Mouse (Mus musculus): ENCODE measurements around the gene Zp1. TPM values are rescaled to one million over a fixed set of nuclear protein-coding genes. Genes with fewer than 3 reads are reported as not detected.

Gene Zp1
- polyA plus RNA-seq, 1 experiment: not detected

DNA sequence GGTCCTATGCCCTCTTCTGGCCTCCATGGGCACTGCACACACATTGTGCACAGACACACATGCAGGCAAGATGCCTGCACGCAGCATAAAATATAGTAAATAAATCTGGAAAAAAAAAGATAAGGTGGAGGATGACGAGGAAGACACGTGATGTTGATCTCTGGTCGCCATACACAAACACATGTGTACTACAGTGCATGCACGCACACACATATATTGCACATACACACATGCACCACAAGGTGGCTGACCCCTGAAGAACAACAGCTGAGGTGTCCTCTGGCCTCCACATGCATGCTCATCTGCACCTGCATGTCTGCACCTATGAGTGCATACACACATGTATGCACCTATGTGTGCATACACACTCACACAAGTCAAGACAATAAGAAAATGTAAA, 15.6 kb upstream of the Zp1 start:
- TF ChIP-seq CTCF (IDR thresholded peaks at IDR 0.05; ENCODE audit: control insufficient read depth, insufficient read depth, low read length) (no peak), POLR2A (IDR thresholded peaks at IDR 0.05; ENCODE audit: borderline replicate concordance, control insufficient read depth, low read depth, low read length) (no peak)
- 85% methylated on average over 5 of the region's 5 CpGs for WGBS
- Histone ChIP-seq H3K27ac (ENCODE audit: control insufficient read depth, insufficient read depth, low read depth, low read length, poor library complexity) (no peak overlapping the region), H3K4me1 (ENCODE audit: control insufficient read depth, insufficient read depth, low read length) (no peaks in the 10 kb centered on the region), H3K4me3 (replicated peaks; ENCODE audit: control insufficient read depth, low read depth, low read length) (no peak overlapping the region)

GRCm38 (mm10) chr19:10935029-10935428, 14.6 kb upstream of the Zp1 start:
- WGBS: 57% methylated on average over 5 of the region's 5 CpGs
- Histone ChIP-seq H3K27ac (ENCODE audit: control insufficient read depth, insufficient read depth, low read depth, low read length, poor library complexity) (no peak overlapping the region), H3K4me3 (replicated peaks; ENCODE audit: control insufficient read depth, low read depth, low read length) (no peak overlapping the region), H3K4me1 (ENCODE audit: control insufficient read depth, insufficient read depth, low read length) (peaks cover 2% of the 10 kb centered on the region; the same call in 1 of the 2 replicates)
- TF ChIP-seq CTCF (IDR thresholded peaks at IDR 0.05; ENCODE audit: control insufficient read depth, insufficient read depth, low read length) (no peak), POLR2A (IDR thresholded peaks at IDR 0.05; ENCODE audit: borderline replicate concordance, control insufficient read depth, low read depth, low read length) (no peak)

DNA sequence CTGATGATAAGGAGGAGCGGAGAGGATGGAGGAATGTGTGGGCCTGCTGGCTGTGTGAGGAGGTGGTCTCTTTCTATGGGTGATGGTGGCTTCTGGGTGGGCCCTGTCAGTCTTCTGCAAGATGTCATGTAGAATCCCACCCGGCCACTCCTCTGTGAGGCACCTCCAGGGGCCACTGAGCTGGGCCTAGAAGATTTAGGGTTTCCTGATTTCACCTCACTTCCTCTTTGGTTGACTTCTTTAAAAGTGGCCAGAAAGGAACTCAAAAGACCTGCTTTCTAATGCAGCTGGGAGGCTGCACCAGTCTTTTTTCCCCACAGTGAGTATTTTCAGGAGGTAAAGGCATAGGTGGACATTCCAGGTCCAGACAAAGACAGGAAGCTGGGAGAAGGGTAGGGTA, 10.2 kb upstream of the Zp1 start:
- H3K4me1 ChIP-seq (ENCODE audit: control insufficient read depth, insufficient read depth, low read length): peaks cover 2% of the 10 kb centered on the region; the same call in 1 of the 2 replicates
- 38% methylated on average over 2 of the region's 2 CpGs for WGBS
- H3K4me3 ChIP-seq (replicated peaks; ENCODE audit: control insufficient read depth, low read depth, low read length): no peak overlapping the region
- H3K27ac ChIP-seq (ENCODE audit: control insufficient read depth, insufficient read depth, low read depth, low read length, poor library complexity): no peak overlapping the region
- TF ChIP-seq CTCF (IDR thresholded peaks at IDR 0.05; ENCODE audit: control insufficient read depth, insufficient read depth, low read length) (no peak), POLR2A (IDR thresholded peaks at IDR 0.05; ENCODE audit: borderline replicate concordance, control insufficient read depth, low read depth, low read length) (no peak)

DNA sequence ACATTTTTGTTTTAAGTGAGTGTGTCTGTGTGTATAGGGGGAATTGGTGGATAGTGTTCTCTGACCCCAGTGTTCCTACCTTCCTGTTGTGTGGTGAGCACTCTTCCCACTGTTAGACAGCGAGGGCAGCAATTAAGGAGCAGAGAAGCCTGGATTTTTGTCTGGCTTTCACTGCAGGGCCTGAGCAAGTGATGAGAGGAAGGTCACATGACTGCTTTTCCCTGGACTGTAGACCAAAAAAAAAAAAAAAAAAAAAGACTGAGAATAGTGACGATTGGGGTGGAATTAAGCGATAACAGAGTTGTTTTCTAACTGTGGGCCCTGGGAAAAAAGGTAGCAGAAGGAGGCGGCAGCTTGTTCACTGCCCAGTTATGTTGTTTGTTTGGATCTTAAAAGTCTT, 6.2 kb upstream of the Zp1 start:
- H3K4me1 ChIP-seq (ENCODE audit: control insufficient read depth, insufficient read depth, low read length): peaks cover 2% of the 10 kb centered on the region; the same call in 1 of the 2 replicates
- 71% methylated on average over 4 of the region's 4 CpGs for WGBS
- H3K27ac ChIP-seq (ENCODE audit: control insufficient read depth, insufficient read depth, low read depth, low read length, poor library complexity): no peak overlapping the region
- no peak for TF ChIP-seq CTCF (IDR thresholded peaks at IDR 0.05; ENCODE audit: control insufficient read depth, insufficient read depth, low read length)
- TF ChIP-seq POLR2A (IDR thresholded peaks at IDR 0.05; ENCODE audit: borderline replicate concordance, control insufficient read depth, low read depth, low read length): no peak
- no peak overlapping the region for H3K4me3 ChIP-seq (replicated peaks; ENCODE audit: control insufficient read depth, low read depth, low read length)

- Histone ChIP-seq H3K27ac (ENCODE audit: control insufficient read depth, insufficient read depth, low read depth, low read length, poor library complexity) (no peak overlapping the region), H3K4me3 (replicated peaks; ENCODE audit: control insufficient read depth, low read depth, low read length) (no peak overlapping the region)
- WGBS: 77% methylated on average over 6 of the region's 6 CpGs
Observed at GRCm38 (mm10) chr19:10926123-10926621, 5.7 kb upstream of the Zp1 start.

DNA sequence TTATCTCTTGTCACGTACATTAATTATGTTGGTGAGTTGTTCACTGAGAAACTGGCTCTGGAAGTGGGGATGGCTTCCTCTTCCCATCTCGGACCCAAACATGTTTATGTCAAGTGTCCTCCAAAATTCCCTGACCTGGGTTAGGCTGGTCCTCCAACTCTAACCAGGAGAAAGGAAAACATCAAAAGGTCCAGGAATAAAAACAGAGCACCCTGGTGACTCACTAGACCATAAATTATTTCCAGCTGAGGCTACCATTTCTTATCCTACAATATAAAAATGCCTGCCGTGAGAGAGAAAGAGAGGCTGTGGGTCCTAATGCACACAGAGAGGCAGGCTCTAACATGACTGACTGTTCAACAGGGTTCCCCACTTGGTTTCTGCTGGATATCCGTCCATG, 3.8 kb upstream of the Zp1 start:
- Histone ChIP-seq H3K4me1 (ENCODE audit: control insufficient read depth, insufficient read depth, low read length) (no peaks in the 10 kb centered on the region), H3K27ac (ENCODE audit: control insufficient read depth, insufficient read depth, low read depth, low read length, poor library complexity) (no peak overlapping the region), H3K4me3 (replicated peaks; ENCODE audit: control insufficient read depth, low read depth, low read length) (no peak overlapping the region)
- no peak for TF ChIP-seq POLR2A (IDR thresholded peaks at IDR 0.05; ENCODE audit: borderline replicate concordance, control insufficient read depth, low read depth, low read length)
- TF ChIP-seq CTCF (IDR thresholded peaks at IDR 0.05; ENCODE audit: control insufficient read depth, insufficient read depth, low read length): no peak
- 62% methylated on average over 4 of the region's 4 CpGs for WGBS

More at GRCm38 (mm10) chr19:10926123-10926621, 5.7 kb upstream of the Zp1 start:
- TF ChIP-seq POLR2A (IDR thresholded peaks at IDR 0.05; ENCODE audit: borderline replicate concordance, control insufficient read depth, low read depth, low read length) (no peak), CTCF (IDR thresholded peaks at IDR 0.05; ENCODE audit: control insufficient read depth, insufficient read depth, low read length) (no peak)
- peaks cover 2% of the 10 kb centered on the region; the same call in 1 of the 2 replicates for H3K4me1 ChIP-seq (ENCODE audit: control insufficient read depth, insufficient read depth, low read length)

- H3K27ac ChIP-seq (ENCODE audit: control insufficient read depth, insufficient read depth, low read depth, low read length, poor library complexity): no peak overlapping the region
- H3K4me3 ChIP-seq (replicated peaks; ENCODE audit: control insufficient read depth, low read depth, low read length): no peak overlapping the region
- WGBS: 62% methylated on average over 3 of the region's 3 CpGs
- TF ChIP-seq CTCF (IDR thresholded peaks at IDR 0.05; ENCODE audit: control insufficient read depth, insufficient read depth, low read length) (no peak), POLR2A (IDR thresholded peaks at IDR 0.05; ENCODE audit: borderline replicate concordance, control insufficient read depth, low read depth, low read length) (no peak)
- no peaks in the 10 kb centered on the region for H3K4me1 ChIP-seq (ENCODE audit: control insufficient read depth, insufficient read depth, low read length)
Observed at GRCm38 (mm10) chr19:10921058-10921457, 626 bp upstream of the Zp1 start.

GRCm38 (mm10) chr19:10918321-10918991, 2.0 kb downstream of the Zp1 start:
- WGBS: 83% methylated on average over 10 of the region's 10 CpGs
- no peak overlapping the region for H3K27ac ChIP-seq (ENCODE audit: control insufficient read depth, insufficient read depth, low read depth, low read length, poor library complexity)

More at GRCm38 (mm10) chr19:10918321-10918991, 2.0 kb downstream of the Zp1 start:
- Histone ChIP-seq H3K4me3 (replicated peaks; ENCODE audit: control insufficient read depth, low read depth, low read length) (no peak overlapping the region), H3K4me1 (ENCODE audit: control insufficient read depth, insufficient read depth, low read length) (no peaks in the 10 kb centered on the region; the same call in 1 of the 2 replicates)
- no peak for TF ChIP-seq CTCF (IDR thresholded peaks at IDR 0.05; ENCODE audit: control insufficient read depth, insufficient read depth, low read length)
